Mouse (Mus musculus): ENCODE data around the gene Olfr996. TPM values are rescaled to one million over a fixed set of nuclear protein-coding genes. Genes with fewer than 3 reads are reported as not detected.
A peak's percentile ranks its signal among the peaks of the same experiment; 100 is the strongest.
"Not testable (repeated sequence)": the region's sequence is repeated elsewhere in the genome, so short reads cannot be mapped to it uniquely, and the experiment has no call there.

Gene Olfr996
- polyA plus RNA-seq (2015; fragmentation: Nextera tagmentation; extraction: Ambion mirVana), result not detected in 2 replicates

DNA sequence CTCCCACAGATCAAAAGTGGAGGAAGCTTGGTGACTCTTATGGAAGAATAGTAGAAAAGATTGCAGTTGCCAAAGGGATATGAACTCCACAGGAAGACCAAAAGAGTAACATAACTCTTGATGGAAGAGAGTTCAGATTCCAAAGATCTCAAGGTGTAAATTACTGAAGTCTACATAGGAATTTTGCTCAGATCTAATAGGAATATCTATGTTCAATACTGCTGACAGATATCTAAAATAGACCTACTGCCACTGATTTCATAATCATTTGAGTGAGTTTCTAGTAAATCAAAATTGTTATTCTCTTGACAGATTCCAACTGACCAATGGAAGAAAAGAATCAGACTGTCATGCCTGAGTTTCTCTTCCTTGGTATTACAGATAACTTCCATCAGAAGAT, at the start of gene Olfr996:
Gene Olfr996 (plus strand): TSS at position 301 of the 400 bp plus-strand sequence.
- no peak for DNase-seq (ENCODE audit: low spot score)

DNA sequence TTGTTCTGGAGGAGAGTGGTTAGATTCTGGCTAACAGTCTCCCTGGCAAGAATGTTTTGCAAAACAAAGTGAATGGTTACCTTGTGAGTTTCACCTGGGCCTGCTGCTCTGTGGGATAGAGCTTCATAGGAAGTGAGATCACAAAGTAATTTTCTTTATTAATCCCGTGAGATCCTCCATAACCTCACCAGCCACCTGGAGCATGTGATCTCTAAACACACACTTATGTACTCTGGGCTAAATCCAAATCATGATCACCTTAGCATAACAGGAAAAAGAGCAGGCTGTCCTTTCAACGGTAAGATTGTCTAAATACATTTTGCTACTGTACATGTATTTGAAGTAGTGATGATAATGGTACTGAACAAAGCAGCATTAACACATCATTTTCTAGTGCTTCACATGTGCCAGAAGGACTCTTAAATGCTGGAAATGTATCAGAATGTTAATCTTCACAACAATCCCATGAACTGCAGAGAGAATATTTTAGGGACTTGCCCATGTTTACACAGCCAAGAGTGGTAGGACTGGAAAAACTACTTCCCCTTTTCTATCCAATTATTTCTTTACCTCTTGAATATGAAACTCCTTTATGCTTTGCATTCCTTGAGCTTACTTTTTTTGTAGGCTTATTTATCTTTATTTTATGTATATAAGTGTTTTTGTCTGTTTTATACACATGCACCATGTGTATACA, 46.8 kb upstream of the Olfr996 start:
- DNase-seq (ENCODE audit: low spot score), result no peak

DNA sequence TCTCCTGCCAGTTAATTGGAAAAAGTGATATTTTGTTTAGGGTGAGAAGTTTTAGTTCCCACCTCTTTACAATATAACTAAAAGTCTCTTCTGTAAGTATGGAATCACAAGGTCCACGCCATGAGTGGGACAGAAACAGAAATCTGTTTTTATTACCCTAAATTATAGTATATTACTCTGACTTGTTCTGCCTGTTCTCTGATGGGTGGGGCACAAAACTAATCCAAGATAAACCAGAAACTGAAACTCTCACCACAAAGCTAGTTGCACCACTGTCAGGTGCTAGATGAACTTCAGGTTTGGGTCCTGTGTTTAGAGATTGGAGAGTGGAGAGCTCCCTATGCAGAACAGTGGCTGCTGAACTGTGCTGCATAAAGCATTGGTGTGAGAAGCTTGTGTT, 45.1 kb upstream of the Olfr996 start:
- DNase-seq (ENCODE audit: low spot score), result no peak

- no peak for DNase-seq (ENCODE audit: low spot score)
Observed at GRCm38 (mm10) chr2:85554806-85555205, 24.2 kb upstream of the Olfr996 start.

- DNase-seq (ENCODE audit: low spot score), result no peak
Observed at GRCm38 (mm10) chr2:85560226-85560625, 18.8 kb upstream of the Olfr996 start.

DNA sequence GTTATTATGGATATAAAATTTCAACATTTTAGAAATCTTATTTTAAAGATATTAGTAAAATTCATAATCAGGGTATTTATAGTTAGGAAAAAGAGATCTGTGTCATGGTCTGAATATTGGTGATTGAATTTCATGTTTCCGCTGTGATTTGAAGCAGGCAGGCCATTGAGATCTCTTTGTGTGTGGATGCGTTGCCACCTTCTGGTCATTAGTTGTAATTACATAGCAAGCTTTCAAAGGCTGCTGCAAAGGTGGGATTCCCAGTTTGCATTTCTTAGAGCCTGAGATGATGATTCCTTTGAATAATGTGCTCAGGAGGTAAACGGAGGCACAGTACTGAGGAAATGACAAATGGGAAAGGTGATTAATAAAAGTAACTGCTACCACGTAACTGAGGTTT, 17.8 kb upstream of the Olfr996 start:
- peak; percentile 17 for DNase-seq (ENCODE audit: low spot score)

- not testable (repeated sequence) for DNase-seq (ENCODE audit: low spot score)
Observed at GRCm38 (mm10) chr2:85588648-85589047, 9.6 kb downstream of the Olfr996 start, which contains the start of gene Olfr998. Gene Olfr998 (plus strand): TSS chr2:85588948.

GRCm38 (mm10) chr2:85611803-85612202, 32.8 kb downstream of the Olfr996 start, which contains the start of gene Olfr1000:
Gene Olfr1000 (minus strand): TSS chr2:85611903.
- DNase-seq (ENCODE audit: low spot score), result no peak

Other genes starting within 250 kb of the Olfr996 start
- gene Olfr987, start 239.9 kb upstream of the Olfr996 start, polyA plus RNA-seq (2015; fragmentation: Nextera tagmentation; extraction: Ambion mirVana), result not detected in 2 replicates
- not detected in 2 replicates for gene Olfr988, start 216.0 kb upstream of the Olfr996 start, polyA plus RNA-seq (2015; fragmentation: Nextera tagmentation; extraction: Ambion mirVana)
- gene Olfr992, start 169.7 kb upstream of the Olfr996 start, polyA plus RNA-seq (2015; fragmentation: Nextera tagmentation; extraction: Ambion mirVana), result not detected in 2 replicates
- not detected in 2 replicates for gene Olfr993, start 164.3 kb upstream of the Olfr996 start, polyA plus RNA-seq (2015; fragmentation: Nextera tagmentation; extraction: Ambion mirVana)
- gene Olfr994, start 142.8 kb upstream of the Olfr996 start, polyA plus RNA-seq (2015; fragmentation: Nextera tagmentation; extraction: Ambion mirVana), result not detected in 2 replicates
- gene Olfr995, start 135.6 kb upstream of the Olfr996 start, polyA plus RNA-seq (2015; fragmentation: Nextera tagmentation; extraction: Ambion mirVana), result not detected in 2 replicates
- 1.6 and 1.8 TPM in 2 replicates for gene 4833423E24Rik, start 60.2 kb upstream of the Olfr996 start, polyA plus RNA-seq (2015; fragmentation: Nextera tagmentation; extraction: Ambion mirVana)
- gene Olfr998, start 9.7 kb downstream of the Olfr996 start, polyA plus RNA-seq (2015; fragmentation: Nextera tagmentation; extraction: Ambion mirVana), result not detected in 2 replicates
- gene Olfr1000, start 32.7 kb downstream of the Olfr996 start, polyA plus RNA-seq (2015; fragmentation: Nextera tagmentation; extraction: Ambion mirVana), result not detected in 2 replicates
- gene Olfr1002, start 71.5 kb downstream of the Olfr996 start, polyA plus RNA-seq (2015; fragmentation: Nextera tagmentation; extraction: Ambion mirVana), result not detected in 2 replicates
- gene Olfr154, start 85.2 kb downstream of the Olfr996 start, polyA plus RNA-seq (2015; fragmentation: Nextera tagmentation; extraction: Ambion mirVana), result not detected in 2 replicates
- gene Olfr1006, start 99.6 kb downstream of the Olfr996 start, polyA plus RNA-seq (2015; fragmentation: Nextera tagmentation; extraction: Ambion mirVana), result not detected in 2 replicates
- not detected in 2 replicates for gene Olfr1008, start 110.2 kb downstream of the Olfr996 start, polyA plus RNA-seq (2015; fragmentation: Nextera tagmentation; extraction: Ambion mirVana)
- gene Olfr1009, start 136.2 kb downstream of the Olfr996 start, polyA plus RNA-seq (2015; fragmentation: Nextera tagmentation; extraction: Ambion mirVana), result not detected in 2 replicates
- gene Olfr1012, start 183.6 kb downstream of the Olfr996 start, polyA plus RNA-seq (2015; fragmentation: Nextera tagmentation; extraction: Ambion mirVana), result not detected in 2 replicates
- not detected in 2 replicates for gene Olfr1013, start 187.9 kb downstream of the Olfr996 start, polyA plus RNA-seq (2015; fragmentation: Nextera tagmentation; extraction: Ambion mirVana)
- not detected in 2 replicates for gene Olfr1014, start 193.5 kb downstream of the Olfr996 start, polyA plus RNA-seq (2015; fragmentation: Nextera tagmentation; extraction: Ambion mirVana)
- not detected in 2 replicates for gene Olfr1015, start 202.8 kb downstream of the Olfr996 start, polyA plus RNA-seq (2015; fragmentation: Nextera tagmentation; extraction: Ambion mirVana)
- gene Olfr1016, start 223.3 kb downstream of the Olfr996 start, polyA plus RNA-seq (2015; fragmentation: Nextera tagmentation; extraction: Ambion mirVana), result not detected in 2 replicates
- not detected in 2 replicates for gene Olfr1018, start 239.3 kb downstream of the Olfr996 start, polyA plus RNA-seq (2015; fragmentation: Nextera tagmentation; extraction: Ambion mirVana)